Mouse (Mus musculus): ENCODE data around the gene Parg.

DNA sequence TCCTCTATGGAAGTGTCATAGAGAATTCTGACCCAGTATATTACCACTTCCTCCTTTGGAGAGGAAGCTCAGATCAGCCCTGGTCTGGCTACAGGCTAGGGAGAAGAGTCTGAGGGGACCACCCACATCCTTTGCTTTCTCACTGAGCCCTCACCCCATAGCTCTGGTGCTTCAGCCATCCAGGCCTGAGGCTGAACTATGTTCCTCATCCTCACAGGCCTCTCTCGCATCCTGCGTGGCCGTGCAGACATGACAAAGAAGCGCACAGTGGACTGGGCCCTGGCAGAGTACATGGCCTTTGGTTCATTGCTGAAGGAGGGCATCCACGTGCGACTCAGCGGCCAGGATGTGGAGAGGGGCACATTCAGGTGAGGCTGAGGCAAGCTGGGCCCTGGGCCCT lies 140.1 kb downstream of the Parg start:
- TF ChIP-seq CTCF (conservative IDR thresholded peaks at IDR 0.05; ENCODE audit: low read length): no peak
- no peak for TF ChIP-seq NANOG (IDR thresholded peaks at IDR 0.05; ENCODE audit: borderline replicate concordance, low read length)

Data from E14TG2a.4 (cell line).